Mouse (Mus musculus): ENCODE results near the gene Ank2.

The Ank2 gene

DNA sequence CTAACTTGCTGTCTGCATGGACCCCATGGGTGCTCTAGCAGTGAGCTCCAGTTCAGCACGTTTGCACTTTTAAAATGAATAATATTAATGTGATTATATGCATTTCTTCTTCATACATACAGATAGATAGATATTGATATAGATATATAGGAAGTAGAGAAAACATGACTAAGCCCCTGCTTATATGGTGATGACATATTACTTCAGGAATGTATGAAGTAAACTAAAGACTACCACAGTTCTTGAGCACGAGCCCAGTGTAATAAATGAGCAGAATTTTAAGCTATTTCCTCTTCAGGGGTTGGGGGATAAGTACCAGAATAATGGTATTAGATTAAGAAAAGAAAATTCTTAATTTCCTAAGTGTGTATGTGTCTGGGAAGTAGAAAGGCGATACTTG, 479.4 kb downstream of the Ank2 start:
- no peak for DNase-seq (ENCODE audit: low spot score)

DNA sequence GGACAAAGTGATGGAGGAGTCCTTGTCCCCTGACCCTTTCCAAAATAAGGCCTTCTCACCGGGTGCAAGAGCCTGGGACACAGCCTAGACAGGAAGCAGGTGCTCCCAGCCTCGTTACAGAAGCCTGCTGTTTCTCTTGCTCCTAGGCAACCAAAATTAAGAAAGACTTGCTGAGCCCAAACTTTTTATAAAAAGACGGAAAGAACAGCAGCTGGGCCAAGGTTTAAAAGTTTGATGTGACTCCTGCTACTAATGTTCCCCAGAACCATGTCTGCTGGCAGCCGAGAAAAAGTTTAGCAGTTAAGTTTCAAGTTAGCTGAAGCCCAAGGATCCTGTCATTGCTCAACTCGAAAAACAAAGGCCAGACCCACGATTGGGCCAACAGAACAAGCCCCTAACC, 480.0 kb downstream of the Ank2 start:
- DNase-seq (ENCODE audit: low spot score) = no peak

DNA sequence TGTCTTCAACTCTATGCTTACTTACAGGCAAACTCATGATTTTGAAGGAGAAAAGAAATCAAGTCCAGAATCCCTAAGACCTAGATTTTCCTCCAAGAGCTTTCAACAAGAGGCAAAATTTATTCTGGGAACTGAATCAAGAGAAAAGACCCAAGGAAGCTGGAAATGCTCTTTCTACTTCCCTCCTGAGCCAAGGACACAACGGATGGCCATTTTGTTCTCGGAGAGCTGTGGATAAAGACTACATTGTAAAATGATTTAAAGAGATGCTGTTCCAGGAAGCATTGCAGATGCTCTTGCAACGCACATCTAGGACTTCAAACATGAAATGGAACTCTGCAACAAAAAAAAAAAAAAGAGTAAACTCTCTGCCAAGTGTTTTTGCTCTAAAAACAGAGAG, 481.6 kb downstream of the Ank2 start:
- DNase-seq (ENCODE audit: low spot score) = no peak

DNA sequence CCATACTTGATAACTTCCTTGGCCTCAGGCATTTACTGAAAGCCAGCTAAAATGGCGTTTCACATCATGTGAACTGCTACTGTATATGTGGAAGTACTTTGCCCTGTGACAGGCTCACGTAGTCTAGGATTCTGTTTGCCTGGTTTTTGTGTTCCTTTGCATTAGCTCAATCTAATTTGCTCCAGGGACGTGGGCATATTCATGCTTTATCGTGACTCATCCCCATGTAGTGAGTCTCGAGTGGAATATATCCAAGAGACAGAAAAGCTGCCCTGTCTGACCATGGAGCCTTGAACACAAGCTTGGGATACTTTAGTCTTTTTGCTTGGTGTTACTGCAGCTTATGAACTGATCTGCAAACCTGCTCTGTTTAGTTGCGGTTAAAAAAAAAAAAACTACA, 483.6 kb downstream of the Ank2 start:
- DNase-seq (ENCODE audit: low spot score) = no peak

DNA sequence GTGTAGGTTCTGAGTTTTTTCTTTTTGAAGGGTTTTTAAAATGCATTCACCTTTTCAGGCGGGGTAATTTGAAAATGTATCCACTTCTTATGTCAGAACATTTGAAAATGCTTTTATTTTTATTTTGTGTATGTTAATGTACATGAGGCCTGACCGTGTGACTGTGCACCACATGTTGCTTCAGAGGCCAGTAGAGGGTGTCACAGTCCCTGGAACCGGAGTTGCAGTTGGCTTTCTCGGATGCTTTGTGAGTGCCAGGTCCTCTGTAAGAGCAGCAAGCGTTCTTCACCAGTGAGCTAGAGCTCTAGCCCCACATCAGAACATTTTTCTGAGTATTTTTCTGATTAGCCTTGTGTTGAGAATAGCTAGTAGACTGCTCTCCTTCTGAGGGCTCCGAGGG, 484.0 kb downstream of the Ank2 start:
- no peak for DNase-seq (ENCODE audit: low spot score)

DNA sequence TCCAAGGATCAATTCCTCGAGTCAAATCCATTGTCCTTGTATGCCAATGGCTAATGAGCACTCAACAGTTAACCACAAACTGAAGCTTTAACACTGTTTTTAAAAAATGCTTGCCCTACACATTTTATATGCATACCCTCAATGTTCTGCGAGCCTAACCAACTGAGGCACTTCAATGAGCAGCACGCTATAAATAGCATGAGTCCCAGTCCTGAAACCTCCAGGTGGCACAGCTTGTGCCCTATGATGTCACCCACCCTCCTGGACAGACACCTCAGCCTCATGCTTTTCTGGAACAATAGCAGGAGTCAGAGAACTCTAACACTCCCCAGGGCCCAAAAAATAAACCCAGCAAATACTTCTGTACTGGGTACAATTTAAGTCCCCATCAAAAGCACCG, 485.2 kb downstream of the Ank2 start:
- DNase-seq (ENCODE audit: low spot score) = no peak

DNA sequence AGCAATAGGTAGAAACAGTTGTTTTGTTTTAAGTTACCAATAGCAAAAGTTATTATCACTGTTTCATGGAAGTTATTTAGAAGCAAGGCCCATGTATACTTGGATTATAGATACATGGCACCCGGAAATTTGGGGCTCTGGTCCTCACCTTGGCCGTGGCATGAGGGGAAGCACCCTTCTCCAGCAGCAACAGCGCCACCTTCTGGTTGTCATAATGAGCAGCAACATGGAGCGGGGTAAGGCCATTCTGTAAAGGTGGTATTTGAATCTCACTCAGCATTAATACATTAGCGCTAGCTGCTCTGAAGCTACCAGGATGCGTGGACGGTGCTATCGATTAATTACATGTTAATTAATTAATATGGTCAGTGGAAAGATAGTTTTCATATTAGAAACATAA, 486.6 kb downstream of the Ank2 start:
- no peak for DNase-seq (ENCODE audit: low spot score)

DNA sequence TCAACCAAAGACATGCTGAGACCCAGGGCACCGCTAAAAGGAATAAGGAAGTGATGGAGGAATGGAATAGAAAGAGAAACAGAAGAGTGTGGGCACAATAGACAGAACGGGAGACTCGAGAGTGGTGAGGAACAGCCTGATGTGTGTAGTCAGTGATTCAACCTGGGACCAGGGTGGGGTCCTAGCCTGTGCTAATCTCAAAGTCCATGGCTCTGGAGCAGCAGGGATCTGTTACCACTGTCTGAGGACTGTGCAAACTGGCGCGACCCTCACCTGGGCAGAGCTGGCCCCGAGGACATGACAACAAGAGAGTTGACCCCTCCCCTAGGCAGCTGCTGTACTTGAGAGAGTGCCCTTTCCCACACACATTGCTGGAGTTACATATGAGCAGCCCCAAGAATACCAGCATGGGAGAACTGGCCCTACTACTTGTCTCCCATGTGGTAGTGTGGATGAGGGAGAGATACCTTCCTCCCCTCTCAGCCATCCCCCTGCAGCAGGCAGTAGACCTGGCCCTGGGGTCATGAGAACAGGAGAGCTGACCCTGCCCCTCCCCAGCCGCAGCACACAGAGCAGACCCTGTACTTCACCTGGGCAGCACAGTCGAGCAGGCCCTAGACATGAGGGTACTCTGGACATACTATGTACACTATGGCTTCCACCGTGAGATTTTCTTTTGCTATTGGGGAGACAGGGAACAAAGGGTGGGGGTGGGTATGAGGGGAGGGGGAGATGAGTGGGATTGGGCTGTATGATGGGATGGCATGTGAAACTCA, 493.1 kb downstream of the Ank2 start:
- DNase-seq (ENCODE audit: low spot score) = no peak

DNA sequence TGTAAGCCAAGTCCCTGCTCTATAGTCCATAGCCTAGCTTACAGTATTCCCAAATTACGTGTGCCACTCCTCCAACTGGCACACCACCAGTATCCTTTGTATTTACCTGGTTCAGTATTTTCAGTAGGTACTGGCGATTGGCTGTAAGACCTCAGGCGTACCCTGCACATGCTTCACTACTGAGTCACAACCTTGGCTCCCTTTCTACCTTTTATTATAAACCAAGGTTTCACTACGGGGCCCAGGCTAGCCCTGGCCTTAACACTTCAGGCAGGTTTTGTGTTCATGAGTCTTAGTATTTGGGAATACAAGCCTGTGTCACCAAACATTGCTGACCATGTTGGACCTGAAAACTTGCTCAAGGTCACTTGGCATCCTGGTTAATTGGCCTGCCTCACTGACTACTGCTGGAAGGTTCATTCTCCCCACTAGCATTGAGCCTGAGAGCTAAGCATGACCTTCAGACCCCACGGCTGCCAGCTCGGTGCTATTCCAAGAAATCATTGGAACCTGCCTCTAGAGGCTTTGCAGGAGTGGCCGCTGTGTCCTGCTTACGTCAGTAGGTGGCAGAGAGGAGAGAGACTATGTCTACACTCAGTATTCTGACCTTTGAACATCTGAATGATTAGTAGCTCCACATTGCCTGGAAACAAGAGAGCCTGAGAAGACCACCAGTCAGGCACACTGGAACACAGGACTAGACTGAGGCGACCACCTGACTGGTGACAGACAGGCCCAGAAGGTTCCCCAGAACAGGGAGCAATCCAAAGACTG, 494.1 kb downstream of the Ank2 start:
- DNase-seq (ENCODE audit: low spot score) = no peak

DNA sequence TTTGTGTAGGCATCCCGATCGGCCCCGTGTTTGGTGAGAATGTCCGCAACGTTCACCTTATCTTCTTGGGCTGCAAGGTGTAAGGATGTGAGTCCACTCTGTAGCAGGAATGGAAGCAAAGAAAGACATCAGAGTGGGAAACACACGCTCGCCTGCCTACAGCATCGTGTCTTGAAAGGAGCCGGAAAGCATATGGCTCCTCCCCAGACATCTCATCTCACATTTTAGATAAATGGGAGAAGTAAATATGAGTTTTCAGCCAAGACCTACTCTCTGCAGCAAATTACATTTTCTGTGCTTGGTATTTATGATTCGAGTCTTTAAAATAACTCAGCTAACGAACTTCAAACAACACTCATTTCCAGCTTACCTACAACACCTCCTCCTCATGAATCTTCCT, 495.2 kb downstream of the Ank2 start:
- DNase-seq (ENCODE audit: low spot score) = no peak

DNA sequence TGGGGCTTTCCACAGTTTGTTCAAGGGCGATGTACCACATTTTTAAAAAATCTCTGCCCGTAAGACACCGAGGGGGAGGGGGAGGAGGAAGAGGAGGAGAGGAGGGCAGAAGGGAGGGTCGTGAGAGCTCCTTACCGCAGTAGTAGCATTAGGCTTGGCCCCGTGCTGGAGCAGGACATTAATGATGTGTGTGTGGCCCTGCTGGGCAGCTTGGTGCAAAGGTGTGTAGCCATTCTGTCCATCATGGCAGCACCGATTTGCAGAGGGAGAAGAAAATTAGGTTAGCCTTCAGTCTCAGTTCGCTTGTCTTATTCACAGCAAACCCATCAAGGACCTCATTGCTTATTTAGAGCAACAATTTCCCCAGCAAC, 500.4 kb downstream of the Ank2 start:
- DNase-seq (ENCODE audit: low spot score) = no peak

DNA sequence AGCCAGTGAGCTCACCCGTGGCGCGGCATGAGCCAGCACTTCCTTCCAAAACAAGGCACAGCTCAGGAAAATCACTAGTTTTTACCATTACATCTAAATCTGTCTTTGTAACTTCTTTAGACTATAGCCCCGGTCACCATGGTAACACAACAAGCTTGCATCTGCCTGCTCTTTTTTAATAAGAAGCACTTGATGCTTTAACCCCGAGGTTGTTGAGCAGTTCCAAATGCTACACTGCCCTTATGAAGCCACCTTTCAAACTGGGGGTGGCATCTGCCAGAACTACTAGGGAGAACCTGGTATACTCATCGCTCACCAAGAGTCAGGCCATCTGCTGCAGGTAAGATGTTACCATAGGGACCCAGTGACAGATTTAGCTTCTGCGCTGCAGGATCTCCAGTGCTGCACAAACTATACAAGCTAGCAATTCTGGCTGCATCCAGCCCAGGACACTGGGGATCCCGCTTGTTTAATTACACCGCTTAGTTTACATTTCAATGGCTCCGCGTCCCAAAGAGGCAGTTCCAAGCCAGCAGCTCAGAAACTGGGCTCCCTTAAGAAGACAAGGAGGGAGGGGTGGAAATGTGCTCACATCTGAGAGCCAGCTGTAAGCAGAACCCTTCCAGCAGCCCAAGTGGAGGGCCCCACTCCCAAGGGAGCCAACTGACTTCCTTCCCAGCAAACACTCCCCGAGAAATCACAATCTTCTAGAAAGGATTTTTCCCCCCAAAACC, 501.0 kb downstream of the Ank2 start:
- peak; percentile 23 for DNase-seq (ENCODE audit: low spot score)

DNA sequence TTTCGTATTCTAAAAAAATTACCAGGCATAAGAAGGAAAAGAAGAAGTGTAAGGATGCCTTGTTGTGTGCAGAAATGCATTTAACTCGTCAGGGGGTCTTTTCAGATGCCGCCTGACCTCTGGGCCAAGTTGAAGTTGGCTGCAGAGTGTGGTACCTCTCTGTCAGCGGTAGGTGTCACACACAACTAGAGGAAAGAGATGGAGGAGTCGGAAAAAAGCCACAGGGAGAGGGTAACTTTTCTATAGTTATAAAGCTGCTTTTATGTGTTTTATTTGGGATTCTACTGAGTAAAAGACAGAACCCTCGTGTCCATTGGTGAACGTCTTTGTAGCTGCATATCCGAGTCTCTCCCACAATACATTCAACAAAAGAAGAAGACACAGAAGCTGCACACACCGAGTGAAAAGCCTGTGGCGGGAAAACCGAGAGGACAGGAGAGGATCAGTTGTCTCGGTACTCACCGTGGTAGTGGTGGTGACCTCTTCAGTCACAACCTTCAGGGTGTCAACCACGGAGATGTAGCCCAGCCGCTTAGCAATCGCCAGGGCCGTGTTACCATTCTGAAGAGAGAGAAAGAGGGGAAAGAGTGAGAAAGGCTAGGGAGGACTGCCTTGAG, 501.7 kb downstream of the Ank2 start:
- no peak for DNase-seq (ENCODE audit: low spot score)

DNA sequence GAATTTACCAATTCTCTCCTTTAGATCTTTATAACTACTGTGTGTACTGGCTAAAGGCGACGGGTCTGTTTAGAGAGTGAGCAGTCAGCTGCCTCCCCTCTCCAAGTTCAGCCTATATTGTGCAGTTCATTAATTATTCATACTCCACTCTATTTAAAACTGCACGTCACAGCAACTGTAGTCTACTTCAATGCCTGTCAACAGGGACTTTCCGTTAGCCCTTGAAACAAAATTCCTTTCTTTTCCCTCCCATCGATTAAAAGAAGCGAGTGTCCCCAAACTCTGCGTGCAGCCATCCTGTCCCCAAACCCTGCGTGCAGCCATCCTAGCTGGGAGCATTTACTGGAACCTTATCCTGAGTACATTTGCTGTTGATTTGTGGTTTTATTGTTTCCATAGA, 502.4 kb downstream of the Ank2 start:
- no peak for DNase-seq (ENCODE audit: low spot score)

DNA sequence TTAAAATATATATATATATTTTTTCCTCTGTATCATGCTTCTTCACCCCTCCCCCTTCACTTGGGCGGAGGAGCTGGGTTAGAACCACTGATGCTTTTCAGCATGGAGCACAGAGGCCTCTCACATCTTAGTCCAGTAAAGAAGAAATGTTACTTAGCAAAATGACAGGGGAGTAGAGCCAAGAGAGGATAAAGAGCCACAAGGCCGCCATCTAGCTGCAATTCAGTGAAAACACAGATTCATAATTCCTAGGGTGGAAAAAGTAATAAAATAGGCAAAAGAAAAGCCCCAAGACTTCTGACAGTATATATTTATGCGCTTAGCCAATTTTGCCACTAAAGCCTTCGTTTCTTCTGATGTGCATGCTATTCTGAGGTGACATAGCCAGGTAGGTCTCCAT, 503.2 kb downstream of the Ank2 start:
- no peak for DNase-seq (ENCODE audit: low spot score)

DNA sequence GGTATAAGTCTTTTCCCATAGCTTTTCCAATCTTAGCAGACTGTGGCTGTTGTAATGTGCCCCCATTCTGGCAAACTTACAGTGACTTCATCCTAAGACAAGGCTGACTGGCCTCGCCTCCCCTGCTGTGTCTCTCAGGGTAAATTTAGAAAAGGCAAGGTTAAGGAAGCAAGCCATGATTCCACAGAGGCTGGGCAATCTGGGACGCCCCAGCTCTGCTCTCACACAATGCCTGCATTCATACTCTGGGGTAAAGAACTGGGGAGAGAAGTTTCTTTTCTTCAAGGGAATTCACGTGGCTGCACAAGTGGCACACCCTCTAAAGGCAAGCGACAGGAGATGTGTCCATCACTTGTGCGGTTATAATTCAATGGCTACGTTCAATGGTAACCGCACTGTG, 505.0 kb downstream of the Ank2 start:
- no peak for DNase-seq (ENCODE audit: low spot score)

DNA sequence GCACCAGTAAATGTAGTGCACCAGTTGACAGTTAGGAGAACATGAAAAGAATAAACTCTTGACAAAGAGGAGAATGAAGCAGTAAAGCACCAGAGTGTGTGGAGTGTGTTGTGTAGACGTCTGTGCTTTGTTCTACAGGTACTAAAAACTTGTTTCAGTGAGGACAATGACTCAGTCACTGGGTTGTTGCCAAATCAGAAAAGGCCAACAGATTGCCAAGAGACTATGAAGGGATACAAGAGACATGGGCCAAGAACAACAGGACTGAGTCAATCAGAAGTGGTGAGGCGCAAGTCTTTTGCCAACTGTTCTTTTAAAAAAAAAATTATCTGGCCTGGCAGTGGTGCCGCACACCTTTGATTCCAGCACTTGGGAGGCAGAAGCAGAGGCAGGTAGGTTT, 509.2 kb downstream of the Ank2 start:
- DNase-seq (ENCODE audit: low spot score) = no peak

DNA sequence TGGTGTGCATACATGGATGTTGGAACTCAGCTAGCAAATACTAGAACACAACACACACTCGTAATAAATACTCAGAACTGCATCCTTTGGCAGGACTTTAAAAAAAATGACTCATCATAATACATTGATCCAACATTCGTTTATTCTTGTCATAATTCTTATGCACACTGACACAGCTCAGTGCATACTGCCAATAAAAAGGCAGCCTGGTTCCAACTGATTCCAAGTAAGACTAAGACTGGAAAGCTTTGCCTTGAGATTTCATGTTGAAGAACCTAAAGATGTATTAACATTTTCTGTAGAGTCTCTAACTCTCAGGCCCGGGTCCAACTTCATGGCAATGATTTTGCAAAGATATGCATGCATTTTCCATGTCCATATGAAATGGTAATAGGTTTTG, 512.5 kb downstream of the Ank2 start:
- no peak for DNase-seq (ENCODE audit: low spot score)

DNA sequence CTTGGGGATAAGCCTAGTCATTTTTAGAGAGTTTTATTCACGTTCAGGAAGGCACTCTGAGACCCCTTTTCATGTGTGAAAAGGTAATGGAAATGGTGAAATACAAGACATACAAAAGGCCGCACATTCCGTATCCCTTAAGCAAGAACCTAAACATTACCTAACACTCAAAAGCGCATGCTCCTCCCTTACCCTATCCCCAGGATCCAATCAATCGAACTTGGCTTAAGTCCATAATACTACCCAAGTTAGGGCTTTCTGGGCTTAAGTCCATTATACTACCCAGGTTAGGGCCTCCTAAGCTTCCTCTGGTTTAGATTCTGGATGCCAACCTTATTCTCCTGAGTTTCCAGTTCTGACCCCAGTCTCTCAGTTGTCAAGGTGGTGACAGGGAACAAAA, 516.3 kb downstream of the Ank2 start:
- no peak for DNase-seq (ENCODE audit: low spot score)

DNA sequence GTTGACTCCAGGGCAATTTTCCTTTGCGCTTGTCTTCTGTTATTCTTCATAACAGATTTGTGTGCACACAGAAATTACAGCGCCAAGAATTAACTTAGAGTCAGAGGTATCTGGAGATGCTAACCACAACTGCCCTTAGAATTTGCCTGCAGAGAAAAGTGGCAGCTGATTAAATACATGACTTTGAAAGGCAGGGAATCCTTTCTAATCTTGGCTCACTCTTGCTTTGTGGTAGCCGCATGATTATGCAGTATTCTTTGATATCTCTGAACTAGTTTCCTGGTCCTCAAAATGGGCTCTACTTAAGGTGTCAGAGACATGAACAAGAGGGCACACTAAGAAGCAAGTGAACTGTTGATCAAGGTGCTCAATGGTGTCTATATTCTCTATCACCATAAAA, 518.0 kb downstream of the Ank2 start:
- DNase-seq (ENCODE audit: low spot score) = no peak

DNA sequence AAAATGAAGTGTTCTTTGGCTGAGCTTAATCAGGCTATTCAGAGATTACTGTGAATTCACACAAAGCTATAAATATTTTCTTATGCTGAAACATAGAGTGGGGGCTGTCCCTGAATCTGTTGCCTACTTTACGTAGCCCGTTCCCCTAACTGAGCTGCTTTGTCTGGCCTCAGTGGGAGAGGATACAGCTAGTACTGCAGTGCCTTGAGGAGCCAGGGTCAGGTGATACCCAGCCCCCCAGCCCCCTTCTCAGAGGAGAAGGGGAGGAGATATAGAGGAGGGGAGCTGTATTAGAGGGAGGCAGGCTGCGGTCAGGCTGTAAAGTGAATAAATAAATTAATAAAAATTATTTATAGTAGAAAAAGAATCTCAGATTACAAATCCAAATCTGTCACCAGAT, 519.5 kb downstream of the Ank2 start:
- no peak for DNase-seq (ENCODE audit: low spot score)

DNA sequence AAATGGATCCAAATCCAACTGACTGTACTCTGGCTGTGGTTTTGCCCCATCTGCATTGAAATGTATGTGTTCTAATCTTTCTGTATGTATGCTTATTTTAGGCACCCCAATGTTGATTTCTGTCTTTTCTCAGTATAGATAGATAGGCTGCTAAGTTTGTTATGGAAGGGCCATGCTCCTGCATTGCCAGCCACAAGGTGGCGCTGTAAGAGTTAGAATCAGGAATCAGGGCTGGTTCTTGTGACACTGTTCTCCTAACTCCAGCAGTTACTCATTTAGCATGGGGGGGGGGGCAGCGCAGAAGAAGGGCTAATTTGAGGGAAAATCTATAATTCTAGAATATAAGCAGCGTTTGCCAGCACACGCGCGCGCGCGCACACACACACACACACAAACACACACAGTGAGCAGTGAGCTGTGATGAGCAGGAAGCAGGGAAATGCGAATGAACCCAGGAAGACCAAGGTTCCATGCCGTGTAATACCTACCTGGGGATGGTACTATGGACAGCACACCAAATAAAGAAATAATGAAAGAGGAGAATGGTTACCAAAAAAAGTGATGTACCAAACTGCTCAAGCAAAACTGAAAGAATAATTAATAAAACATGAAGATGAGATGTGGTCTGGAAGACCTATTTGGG, 520.3 kb downstream of the Ank2 start:
- peak; percentile 36 for DNase-seq (ENCODE audit: low spot score)

Measured in lung, postnatal 25 days (tissue).